Mouse (Mus musculus): ENCODE results near the gene Map3k14.

DNA sequence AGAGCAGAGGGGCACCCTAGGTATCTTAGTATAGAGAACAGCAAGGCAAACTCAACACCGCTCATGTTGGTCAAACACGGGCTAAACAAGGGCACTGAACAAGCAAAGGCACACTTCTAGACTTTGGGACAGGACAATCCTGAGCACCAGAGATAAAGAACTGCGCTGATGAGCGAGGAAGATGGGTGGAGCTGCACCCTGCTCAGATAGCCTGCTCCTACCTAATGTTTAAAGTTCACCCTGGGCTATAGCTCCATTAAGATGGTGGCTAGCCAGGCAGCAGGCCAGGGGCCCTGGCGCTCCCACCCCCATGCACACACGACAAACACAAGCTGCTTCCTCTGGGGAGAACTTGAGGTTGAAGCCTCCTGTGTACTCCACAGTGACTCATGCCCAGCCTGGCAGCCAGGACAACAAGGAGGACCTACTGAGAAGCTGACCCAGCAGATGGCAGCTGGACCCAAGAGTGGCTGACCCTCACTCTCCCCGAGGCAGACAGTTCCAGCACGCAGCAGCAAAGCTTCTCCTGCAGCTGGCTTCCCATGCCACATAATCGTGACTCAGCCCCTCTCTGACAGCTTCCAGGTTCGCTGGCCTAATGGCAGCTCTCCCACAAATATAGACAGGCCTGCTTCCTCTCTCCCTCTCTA, 21.1 kb downstream of the Map3k14 start:
- peak; percentile 2; the same call in 1 of the 2 replicates for TF ChIP-seq CTCF (IDR thresholded peaks at IDR 0.05; ENCODE audit: low read depth)
- no peak for TF ChIP-seq EP300 (IDR thresholded peaks at IDR 0.05; ENCODE audit: low read depth)
